Mouse (Mus musculus): ENCODE measurements at regions not wholly inside any gene's neighbourhood (a gene's known extent, or its start where the extent isn't known, plus 50 kb on each side); places are given as distances from the start of the nearest gene placed in this dataset.

DNA sequence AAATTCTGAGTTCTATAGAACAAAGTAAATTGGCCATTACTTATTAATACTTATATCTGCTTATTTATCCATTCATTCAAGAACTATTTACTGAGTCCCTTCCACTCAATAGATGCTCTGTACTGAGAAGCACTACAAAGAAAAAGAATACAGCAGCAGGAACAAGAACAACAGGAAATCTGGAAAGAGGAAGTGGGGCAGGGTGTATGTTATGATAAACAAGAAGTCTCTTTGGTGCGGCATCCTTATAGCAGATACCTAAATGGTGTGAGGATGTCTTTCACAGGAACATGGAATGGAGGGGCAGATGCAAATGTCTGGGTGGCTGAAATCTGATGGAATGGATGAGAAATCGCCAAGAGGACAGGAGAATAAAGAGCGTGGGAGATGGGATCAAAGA is 208.5 kb upstream of the Zc3h12c start:
- DNase-seq = no peak

DNA sequence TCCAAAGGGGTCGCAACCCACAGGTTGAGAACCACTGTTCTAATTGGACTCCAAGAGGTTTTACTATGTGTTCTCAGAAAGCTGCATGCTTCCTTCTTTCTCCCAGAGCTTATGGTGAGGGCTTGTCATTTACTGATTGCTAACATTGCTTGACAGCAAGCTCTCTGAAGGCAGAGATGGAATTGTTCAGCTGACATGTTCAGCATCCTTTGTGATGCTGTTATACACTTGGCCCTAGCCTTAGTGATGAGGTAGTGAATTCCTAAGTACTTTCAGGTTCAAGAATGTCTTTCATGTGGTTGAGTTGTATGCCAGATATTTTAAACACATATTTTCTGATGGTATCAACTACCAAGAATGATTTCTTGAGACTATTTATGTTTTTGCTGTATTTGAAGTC is 202.9 kb upstream of the Zc3h12c start:
- no peak for DNase-seq

DNA sequence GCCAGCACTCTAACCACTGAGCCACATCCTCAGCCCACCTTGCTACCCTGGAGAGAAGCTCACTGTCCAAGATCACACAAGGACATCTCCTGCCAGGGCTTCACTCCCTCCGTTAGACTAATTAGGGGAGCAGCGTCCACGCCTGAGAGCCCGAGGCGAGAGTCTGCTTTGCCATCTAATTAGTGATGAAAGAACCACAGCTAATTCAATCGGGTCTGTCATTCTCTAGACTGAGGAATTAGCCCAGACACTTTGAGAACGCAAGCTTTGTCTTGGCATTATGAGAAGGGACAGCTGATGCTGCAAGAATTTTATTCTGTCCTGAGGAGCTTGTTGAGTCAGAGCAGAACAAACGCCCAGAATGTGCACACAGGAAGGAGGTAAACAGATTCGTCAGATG is 200.5 kb upstream of the Zc3h12c start:
- DNase-seq = peak; percentile 2

DNA sequence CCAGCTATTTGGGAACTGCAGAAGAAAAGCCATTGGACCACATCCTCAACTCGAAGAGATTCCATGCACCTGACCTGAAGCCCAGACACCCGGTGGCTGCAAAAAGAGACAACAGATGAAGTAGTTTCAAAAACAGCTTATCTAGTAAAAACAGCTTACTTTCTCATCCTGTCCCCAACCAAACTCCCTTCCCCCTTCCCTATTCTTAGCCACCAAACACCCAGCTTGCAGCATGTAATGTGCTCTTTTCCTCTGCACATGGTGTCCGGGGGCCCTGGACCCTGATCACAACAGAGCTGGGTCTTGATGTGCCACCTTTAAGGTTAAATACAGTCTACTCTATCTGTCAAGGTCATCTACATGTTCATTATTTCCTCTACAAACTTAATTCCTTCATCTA is 199.7 kb upstream of the Zc3h12c start:
- no peak for DNase-seq

DNA sequence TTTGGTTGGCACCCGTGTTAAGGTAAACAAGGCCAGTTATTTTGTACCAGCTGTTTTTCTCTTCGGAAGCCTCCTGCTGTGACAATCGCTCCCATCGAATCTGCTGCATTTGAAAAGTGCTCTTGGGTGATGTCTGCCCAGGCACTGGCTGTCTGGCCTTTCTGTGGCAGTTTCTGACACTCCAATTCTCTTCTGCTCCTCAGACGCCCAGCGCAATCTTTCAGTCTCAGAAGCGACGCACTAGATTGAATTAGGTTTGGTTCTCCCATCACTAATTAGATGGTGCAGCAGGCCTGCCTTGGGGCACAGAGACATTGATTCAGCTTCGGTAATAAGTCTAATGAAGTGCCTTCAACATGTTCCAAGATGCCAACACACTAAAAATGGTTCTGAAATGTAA is 197.7 kb upstream of the Zc3h12c start:
- DNase-seq = no peak

DNA sequence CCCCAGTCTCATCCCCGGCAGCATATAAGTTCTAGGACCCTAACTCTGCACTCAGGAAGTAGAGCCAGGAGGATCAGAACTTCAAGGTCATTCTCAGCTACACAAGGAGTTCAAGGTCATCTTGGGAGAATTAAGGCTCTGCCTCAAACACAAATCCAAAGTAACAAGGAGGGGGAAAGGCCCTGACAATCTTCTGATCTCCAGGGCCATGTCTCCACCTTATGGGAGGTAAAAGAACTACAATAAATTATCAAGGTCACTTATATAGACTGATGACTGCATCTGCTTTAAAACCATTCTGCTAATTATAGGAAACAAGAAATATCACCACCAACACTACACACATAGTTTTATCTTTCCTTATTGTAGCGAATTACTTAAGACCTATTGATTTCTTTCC is 193.2 kb upstream of the Zc3h12c start:
- no peak for DNase-seq

DNA sequence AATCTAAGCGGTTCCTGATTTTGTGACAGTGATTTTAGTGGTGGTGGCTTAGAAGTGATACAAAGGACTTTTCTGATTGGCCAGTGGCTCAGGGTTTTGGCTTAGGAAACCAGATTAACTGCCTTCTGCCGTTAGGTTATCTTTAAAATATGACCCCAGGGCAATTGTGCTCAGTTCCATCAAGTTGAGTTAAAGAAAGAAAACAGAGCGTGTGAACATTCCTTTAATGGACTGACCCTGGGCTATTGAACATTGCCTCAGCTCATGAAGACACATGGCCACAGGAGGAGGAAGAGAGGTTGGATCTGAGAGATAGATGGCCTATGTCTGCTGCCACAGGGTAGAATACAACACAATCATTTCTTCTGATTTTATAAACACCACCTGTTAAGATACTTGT is 191.0 kb upstream of the Zc3h12c start:
- no peak for DNase-seq

DNA sequence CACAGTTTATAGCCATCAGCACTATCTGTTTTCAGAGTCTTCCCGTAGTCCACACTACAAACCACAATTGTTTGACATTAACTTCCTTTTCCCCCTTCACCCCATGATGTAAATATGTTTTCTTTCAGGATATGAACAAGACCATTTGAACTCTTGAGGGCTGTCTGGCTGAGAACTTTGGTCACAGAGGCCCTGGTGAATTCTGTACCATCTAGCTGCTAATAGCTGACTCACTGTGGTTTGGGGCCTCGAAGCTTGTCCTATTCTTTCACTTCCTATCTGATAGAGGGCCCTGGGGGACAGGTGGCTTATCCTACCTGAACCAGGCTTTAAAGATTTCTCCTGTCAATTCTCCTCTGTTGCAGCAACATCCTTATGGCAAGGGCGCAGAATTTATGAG is 188.2 kb upstream of the Zc3h12c start:
- no peak for DNase-seq

DNA sequence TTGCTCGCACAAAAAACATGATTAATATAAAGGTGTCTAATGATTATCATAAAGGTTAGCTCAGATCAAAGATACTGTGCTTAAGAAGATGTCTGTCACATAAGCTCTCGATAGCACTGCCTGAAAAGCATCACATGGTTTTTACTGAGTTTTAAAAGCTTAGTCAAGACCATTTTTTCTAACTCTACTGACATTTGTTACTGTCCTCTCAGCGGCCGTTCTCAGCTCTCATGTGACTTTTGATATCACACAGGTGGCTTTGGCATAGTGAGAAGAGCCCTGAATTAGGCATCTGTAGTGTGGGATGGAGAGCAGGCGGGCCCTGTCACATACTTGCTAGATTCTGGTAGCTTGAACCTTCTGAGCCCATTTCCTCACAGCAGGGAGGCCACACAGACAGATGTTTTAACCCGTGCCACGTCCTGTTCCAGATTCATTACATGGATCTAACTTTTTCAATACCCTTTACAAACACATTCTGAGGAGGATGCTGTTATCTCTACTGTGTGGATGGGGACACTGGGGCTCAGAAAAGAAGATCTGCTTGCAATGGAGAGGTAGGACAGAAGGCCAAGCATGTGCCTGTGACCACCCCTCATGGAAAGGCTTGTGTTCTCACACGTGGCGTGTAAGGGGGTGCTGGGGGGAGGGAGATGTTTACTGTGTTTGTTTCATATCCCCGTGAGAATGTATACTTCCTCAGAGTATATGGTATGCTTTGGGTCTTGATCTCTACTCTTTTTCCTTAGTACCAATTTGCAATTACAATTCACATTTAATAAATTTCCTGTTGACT is 187.0 kb upstream of the Zc3h12c start:
- DNase-seq = no peak

DNA sequence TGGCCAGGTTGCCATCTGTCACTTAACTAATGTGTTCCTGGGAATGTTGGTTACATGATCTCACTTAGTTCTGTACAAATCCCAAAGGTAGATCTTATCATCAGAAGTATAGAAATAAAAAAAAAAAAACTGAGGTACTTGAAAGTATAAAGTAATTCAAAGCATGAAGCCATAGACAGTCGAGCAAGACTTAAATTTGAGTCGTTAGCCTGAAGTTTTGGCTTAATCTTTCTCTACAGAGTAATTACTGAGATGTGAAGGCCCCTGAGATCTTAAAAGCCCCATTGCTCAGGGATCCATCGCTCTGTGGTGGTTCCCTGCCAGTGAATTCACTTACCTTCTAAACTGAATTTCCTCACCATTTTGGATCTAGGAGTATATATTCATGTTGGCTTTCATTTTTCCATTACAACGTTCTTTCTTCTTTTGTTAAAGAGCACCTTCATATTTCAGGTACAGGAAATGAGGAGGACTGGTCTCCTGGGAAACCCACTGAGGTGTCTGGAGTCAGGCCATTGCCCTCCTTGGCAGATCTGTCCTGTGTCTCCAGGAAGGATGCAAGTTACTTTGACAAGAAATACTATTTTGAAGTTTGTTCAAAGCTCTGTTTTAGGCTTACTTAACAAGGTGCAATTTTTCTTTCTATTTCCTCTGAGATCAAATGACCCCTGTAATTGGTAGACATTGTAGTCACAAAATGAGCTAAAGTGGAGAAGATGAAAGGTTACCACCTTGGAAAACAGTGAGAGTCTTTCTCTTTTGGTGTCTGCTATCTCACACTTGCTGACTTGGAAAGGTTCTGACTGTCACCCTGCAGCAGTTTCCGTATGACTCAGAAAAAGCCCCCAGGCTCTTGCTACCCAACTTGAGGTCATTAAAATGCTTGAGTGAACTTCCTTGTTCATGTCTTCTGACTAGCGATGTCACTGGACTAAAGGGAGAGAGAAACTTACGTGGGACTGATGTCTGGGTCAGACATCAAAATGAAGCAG is 180.5 kb upstream of the Zc3h12c start:
- DNase-seq = no peak

DNA sequence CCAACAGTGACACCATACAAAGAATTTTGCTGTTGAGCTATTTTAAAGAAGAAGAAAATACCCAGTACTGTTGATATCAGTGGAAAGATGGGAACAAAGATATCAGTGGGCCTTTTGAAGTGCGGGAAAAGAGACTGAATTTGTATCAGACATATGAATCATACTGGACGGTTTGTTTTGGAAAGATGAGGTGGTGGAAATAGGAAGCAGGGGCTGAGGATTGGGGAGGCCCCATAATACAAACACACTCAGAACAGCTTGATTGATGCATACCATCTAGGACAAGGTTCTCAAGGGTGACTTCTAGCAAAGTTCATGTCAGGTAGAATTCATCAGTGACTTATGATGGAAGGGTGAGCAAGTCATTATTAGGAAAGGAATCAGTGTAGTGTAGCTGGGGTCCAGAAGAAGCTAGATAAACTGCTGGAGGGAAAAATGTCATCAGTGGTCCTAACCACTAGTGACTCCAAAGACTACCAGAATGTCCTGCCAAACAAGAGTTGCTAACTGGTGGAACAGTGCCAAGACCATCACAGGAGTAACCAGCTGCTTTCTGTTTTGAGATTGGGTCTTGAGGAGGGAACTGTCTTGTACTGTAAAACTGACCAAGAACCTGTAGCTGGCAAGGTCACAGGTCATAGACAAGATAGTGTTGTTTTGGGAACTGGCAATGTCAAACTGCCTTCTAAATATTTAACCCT is 176.0 kb upstream of the Zc3h12c start:
- DNase-seq = no peak

DNA sequence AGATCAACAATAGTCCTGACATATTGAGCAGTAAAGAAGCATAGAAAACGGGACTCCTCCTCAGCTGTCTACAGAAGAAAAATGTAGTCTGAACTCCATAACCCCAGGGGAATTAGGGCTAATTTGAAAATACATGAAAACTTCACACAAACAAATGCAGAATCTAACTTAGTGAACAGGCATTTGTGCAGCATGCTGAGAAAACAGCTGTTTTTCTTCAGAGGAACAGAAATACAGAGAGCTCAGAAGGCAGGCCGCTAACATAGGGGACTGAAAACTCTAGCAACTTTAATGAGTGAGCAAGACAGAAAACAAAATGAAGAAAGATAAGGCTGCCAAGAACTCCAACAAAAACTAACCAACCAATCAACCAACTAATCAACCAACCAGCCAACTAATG is 172.7 kb upstream of the Zc3h12c start:
- no peak for DNase-seq

DNA sequence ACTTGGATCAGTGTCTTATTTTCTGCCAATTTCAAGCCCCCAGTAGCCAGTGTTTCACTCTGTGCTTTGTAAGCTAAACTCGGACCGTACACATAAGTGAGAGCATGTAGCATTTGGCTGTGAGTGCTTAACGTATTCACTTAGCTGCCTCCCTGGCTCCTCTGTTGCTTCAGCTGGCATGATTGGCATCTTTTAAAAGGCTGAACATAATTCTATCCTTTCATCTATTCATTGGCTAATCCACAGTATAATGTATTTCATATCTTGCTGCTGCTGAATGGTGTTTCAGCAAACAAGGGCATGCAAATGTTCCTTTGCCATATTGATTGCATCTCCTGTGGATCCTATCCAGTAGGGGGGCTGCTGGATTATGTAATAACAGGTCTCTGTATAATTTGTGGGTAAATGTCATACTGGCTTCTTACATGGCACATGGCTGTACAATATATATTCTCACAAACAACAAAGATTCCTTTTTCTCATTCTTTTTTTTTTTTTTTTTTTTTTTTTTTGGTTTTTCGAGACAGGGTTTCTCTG is 169.5 kb upstream of the Zc3h12c start:
- DNase-seq = no peak

DNA sequence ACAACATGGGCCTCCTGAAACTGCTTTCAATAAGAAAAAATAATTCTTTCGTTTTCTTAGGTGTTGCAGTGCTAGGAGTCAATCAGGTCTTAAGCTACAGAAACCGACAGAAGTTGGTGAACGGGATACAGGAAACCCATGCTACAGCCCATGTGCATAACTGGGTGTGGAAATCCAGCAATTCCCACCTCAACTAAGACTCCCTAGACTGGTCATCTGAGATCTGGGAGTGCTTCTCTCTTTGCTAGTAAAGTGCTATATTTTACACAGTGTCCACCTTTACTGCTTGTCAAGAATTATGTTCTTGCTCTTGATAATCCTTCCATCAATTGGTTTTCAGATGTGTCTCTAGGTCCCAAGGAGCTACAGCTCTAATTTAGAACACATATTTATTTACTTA is 166.4 kb upstream of the Zc3h12c start:
- no peak for DNase-seq

DNA sequence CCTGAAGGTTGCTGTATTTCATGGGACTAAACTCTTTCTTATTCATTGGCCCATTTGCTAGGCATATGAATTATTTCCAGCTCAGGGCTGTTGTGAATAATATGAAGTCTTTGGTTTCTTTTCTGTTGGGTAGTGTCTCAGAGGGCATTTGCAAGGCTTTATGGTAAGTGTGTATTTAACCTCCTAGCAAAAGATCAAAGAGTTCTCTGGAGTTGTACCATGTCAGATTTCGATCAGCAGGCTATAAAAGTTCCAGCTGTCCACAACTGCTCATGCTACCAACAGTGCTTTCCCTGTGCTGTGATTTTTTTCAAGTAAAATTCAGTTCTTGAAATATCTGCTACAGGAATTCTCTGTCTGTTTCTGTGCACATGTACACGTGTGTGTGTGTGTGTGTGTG is 165.5 kb upstream of the Zc3h12c start:
- no peak for DNase-seq

DNA sequence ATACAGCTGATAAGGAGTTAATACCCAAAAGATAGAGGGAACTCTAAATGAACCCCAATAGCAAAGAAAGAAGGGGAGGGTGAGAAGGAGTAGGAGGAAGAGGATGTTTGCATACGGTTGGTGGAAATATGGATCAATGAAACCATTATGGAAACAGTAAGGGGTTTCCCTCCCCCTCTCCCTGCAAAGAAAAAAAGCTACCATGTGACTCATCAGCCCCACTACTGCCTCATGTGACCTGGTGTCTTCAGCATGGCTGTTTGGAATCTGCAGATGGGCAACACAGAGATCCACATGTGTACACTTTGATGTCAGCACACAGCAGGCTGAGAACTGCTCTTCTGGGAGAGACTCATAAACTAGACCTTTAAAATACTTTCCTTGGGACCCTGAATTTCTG is 163.4 kb upstream of the Zc3h12c start:
- no peak for DNase-seq

DNA sequence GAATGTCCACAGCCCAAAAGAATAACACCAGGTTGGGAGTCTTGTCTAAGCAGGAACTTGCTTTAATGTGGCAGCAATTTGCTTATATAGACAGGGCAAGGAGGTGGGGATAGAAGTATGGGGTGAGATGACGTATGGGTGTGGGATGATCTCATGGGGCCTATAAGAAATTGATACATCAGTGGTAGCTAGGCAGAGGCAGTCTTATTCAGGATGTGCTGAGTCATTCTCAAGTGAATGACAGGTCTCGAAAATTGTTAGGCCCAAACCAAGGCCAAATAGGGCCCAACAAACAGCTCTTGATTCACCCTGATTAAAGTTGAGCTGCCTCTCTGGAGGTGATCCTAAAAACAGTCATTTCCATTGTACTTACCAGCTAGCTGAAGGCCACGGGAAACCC is 162.3 kb upstream of the Zc3h12c start:
- DNase-seq = no peak

DNA sequence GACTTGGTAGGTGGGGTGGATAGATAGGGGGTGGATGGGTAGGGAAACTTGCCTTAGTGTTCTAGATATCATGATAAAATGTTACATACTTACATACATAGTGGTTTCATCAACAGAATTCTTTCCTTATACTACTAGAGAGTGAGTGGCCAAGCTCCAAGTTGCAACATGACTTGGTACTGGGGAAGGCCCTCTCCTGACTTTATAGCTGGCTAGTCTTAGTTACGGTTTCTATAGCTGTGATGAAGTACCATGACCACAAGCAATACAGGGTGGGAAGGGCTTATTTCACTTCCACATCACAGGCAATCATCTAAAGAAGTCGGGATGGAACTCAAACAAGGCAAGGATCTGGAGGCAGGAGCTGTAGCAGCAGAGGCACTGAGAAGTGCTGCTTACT is 156.0 kb upstream of the Zc3h12c start:
- no peak for DNase-seq

DNA sequence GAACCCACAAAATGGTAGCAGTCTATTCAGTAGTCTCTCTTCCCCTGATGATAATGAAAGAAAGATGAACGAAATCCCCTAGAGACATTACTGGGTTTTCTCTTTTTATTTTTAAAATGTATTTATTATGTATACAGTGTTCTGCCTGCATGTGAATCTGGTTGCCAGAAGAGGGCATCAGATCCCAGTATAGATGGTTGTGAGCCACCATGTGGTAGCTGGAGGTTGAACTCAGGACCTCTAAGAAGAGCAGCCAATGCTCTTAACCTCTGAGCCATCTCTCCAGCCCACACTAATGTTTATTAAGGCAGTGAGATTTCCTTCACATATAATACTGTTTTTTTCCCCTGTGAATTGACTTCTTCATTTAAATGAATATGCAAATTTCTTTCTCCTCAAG is 155.4 kb upstream of the Zc3h12c start:
- no peak for DNase-seq

DNA sequence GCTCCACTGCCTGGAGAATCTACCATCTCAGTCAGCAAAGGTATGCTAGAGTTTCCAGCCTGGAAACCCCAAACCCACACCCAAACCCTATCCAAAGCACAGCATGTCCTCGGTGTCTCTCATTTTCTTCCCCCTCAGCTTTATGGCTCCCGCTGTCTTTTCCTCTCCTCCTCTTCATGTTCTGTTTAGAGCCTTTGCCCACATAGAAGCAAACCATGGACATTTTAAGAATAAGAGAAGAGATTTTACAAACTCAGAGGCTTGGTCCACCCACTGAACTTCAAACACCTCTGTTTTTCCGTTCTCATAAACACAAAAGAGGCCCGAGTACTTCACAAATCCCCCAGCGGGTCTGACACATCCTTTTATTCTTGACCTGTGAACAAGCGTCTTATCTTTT is 154.9 kb upstream of the Zc3h12c start:
- no peak for DNase-seq

DNA sequence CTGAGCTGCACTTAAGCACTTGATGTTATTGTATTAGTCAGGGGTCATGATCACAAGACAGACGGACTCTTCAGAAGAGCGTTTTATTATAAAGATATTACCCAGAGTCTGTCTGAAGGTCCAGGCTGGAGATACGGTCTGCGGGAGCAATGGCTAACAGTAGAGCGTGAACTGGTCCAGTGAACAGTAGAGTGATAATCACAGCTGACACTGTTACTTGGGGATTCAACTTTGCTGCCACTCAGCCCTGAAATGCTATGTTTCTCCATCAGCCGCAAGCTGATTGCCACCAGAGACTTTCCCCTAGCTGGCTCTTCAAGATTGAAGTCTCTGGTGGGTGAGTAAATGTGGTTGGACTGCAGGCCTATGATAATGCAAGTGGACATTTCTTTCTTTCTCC is 133.1 kb upstream of the Zc3h12c start:
- DNase-seq = no peak

DNA sequence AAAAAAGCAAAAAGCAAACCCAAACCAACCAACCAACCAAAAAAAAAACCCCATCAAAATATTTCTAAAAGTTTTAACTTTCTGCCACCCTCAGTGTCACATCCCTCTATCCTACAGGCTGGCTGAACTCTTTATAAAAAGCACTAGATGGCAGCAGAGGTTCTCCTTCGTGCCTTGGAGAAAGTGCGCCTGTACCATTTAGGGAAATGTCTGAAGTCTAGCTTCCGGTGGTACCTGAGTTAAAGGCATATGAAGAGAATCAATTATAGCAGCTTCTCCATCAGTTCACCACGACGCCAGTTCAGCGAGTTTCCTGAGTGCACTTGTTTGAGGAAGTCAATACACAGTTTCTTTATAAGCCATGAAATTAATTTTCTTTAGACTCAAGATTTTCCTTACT is 130.0 kb upstream of the Zc3h12c start:
- no peak for DNase-seq

DNA sequence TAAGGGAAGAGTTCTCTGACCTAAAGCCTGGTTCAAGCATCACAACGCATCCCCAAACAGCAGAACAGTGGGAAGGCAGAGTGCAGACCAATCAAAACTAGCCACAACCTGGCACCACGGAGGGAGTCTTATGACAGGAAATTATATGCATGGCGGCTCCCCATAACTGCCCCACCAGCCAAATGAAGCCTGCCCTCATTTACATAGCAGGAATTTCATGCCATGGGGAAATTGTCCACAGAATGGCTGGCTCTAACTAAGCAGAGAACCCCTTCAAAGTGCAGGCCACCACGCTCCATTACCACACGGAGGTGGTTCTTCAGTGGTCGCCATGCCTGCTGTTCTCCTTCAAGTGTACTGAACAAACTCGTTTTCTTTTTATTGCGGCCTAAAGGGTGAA is 126.3 kb upstream of the Zc3h12c start:
- no peak for DNase-seq
